ENCODE assay signal across 10 mouse cellular contexts in genomic region chr5:117506406-117506805, GRCm38 (mm10).
A peak's percentile ranks its signal among the peaks of the same experiment; 100 is the strongest.
DNase-seq lines count a peak whose midpoint lies in the region; ATAC-seq and TF ChIP-seq lines count a peak whose summit lies in the region.
"Had no signal": no experiment of that assay in that cellular context is flagged by ENCODE, and none has a peak within 500 bp of the region (broad histone marks: within the 10 kb centered on the region; RNA-seq: fewer than 3 reads in every experiment).

No protein-coding gene starts in this region.

- peak; percentile 84 for TF ChIP-seq CTCF in E14TG2a.4 (conservative IDR thresholded peaks at IDR 0.05; ENCODE audit: low read length)
- peak; percentile 93 for TF ChIP-seq CTCF in brain, embryonic 14.5 days (IDR thresholded peaks at IDR 0.05; ENCODE audit: borderline replicate concordance, extremely low read depth, insufficient read depth, insufficient read length)
- peak; percentile 91 for TF ChIP-seq CTCF in forebrain, postnatal 0 days (IDR thresholded peaks at IDR 0.05; ENCODE audit: low read depth)

- peaks cover 20% of the 10 kb centered on the region for H3K4me1 ChIP-seq in E14TG2a.4 (replicated peaks; ENCODE audit: low read depth, low read length)
- H3K4me1 ChIP-seq in forebrain, postnatal 0 days (ENCODE audit: insufficient read depth): no peaks in the 10 kb centered on the region

- no peak overlapping the region for H3K4me3 ChIP-seq in E14TG2a.4 (replicated peaks; ENCODE audit: low read length)
- no peak overlapping the region for H3K4me3 ChIP-seq in forebrain, postnatal 0 days (ENCODE audit: low read depth, low read length)
- H3K4me3 ChIP-seq: embryonic facial prominence, embryonic 15.5 days; limb, embryonic 15.5 days had no signal

- peaks cover 13% of the 10 kb centered on the region for H3K27me3 ChIP-seq in E14TG2a.4 (ENCODE audit: insufficient read depth, low read length)
- H3K27me3 ChIP-seq in forebrain, postnatal 0 days (ENCODE audit: insufficient read depth, low read length): no peaks in the 10 kb centered on the region

- H3K9me3 ChIP-seq in E14TG2a.4 (ENCODE audit: low read length): peaks cover 20% of the 10 kb centered on the region
- H3K9me3 ChIP-seq in forebrain, postnatal 0 days (ENCODE audit: low read length): no peaks in the 10 kb centered on the region
- H3K9me3 ChIP-seq: embryonic facial prominence, embryonic 15.5 days; limb, embryonic 15.5 days had no signal

- no peak for TF ChIP-seq POLR2A in brain, embryonic 14.5 days (IDR thresholded peaks at IDR 0.05; ENCODE audit: borderline replicate concordance, extremely low read depth, insufficient read depth, insufficient read length, poor library complexity, severe bottlenecking)

- H3K4me2 ChIP-seq in forebrain, postnatal 0 days (ENCODE audit: low read depth): no peak overlapping the region
- H3K4me2 ChIP-seq: embryonic facial prominence, embryonic 15.5 days; limb, embryonic 15.5 days had no signal

- peak; percentile 61 for DNase-seq in layer of hippocampus, adult 11-12 months (ENCODE audit: low spot score)
- no peak for DNase-seq in layer of hippocampus, adult 9-11 months
- peak; percentile 69 for DNase-seq in brain, embryonic 14.5 days (ENCODE audit: low read depth)
- peak; percentile 79 for DNase-seq in forebrain, postnatal 0 days
- DNase-seq in kidney, postnatal 14 days: peak; percentile 81
- DNase-seq in mesoderm, embryonic 11.5 days (ENCODE audit: low read depth, low spot score): peak; percentile 56
- DNase-seq in thymus, postnatal 10 days (ENCODE audit: low spot score in 2 of 2): peak; percentile 40 to 62

- H3K9ac ChIP-seq in forebrain, postnatal 0 days: no peak overlapping the region
- H3K9ac ChIP-seq: embryonic facial prominence, embryonic 15.5 days; limb, embryonic 15.5 days had no signal

- peak; percentile 42; the same call in 1 of the 2 replicates for ATAC-seq in forebrain, postnatal 0 days

- WGBS in forebrain, postnatal 0 days: 34% methylated on average over 13 of the region's 13 CpGs

- no peaks in the 10 kb centered on the region for H3K36me3 ChIP-seq in E14TG2a.4 (ENCODE audit: insufficient read depth, low read length)
- H3K36me3 ChIP-seq in forebrain, postnatal 0 days (ENCODE audit: insufficient read depth): peaks cover 8% of the 10 kb centered on the region; the same call in 1 of the 2 replicates
- H3K36me3 ChIP-seq: embryonic facial prominence, embryonic 15.5 days; limb, embryonic 15.5 days had no signal

- H3K27ac ChIP-seq in forebrain, postnatal 0 days (ENCODE audit: low read depth, low read length): no peak overlapping the region
- H3K27ac ChIP-seq: embryonic facial prominence, embryonic 15.5 days; limb, embryonic 15.5 days had no signal
